Mouse (Mus musculus): ENCODE results near the gene Sox15. TPM values are rescaled to one million over a fixed set of nuclear protein-coding genes. Genes with fewer than 3 reads are reported as not detected.
"Not testable (repeated sequence)": the region's sequence is repeated elsewhere in the genome, so short reads cannot be mapped to it uniquely, and the experiment has no call there.

Gene Sox15
- polyA plus RNA-seq, 1 experiment: 0.08 TPM

- Histone ChIP-seq H3K79me3 (ENCODE audit: low read depth) (no peaks in the 10 kb centered on the region), H3K79me2 (ENCODE audit: control insufficient read depth, insufficient read depth) (no peaks in the 10 kb centered on the region), H3K4me3 (ENCODE audit: insufficient read depth, poor library complexity, severe bottlenecking) (no peak overlapping the region), H3ac (ENCODE audit: control insufficient read depth, insufficient read length, low read depth) (no peak overlapping the region), H3K36me3 (ENCODE audit: control insufficient read depth, insufficient read depth) (no peaks in the 10 kb centered on the region), H3K27me3 (ENCODE audit: control insufficient read depth, insufficient read depth, insufficient read length) (peaks cover 17% of the 10 kb centered on the region)
- TF ChIP-seq USF1 (IDR thresholded peaks at IDR 0.05; ENCODE audit: low read depth): peak; percentile 66
- TF ChIP-seq MYOG (IDR thresholded peaks at IDR 0.05; ENCODE audit: control insufficient read depth, extremely low read depth, insufficient read length): no peak
Observed at GRCm38 (mm10) chr11:69609416-69609815, 45.7 kb upstream of the Sox15 start.

- no peaks in the 10 kb centered on the region for H3K79me3 ChIP-seq (ENCODE audit: low read depth)
- H3K27me3 ChIP-seq (ENCODE audit: control insufficient read depth, insufficient read depth, insufficient read length): peaks cover 9% of the 10 kb centered on the region
- H3K36me3 ChIP-seq (ENCODE audit: control insufficient read depth, insufficient read depth): no peaks in the 10 kb centered on the region
- no peak overlapping the region for H3K4me3 ChIP-seq (ENCODE audit: insufficient read depth, poor library complexity, severe bottlenecking)
- H3ac ChIP-seq (ENCODE audit: control insufficient read depth, insufficient read length, low read depth): no peak overlapping the region
- no peaks in the 10 kb centered on the region for H3K79me2 ChIP-seq (ENCODE audit: control insufficient read depth, insufficient read depth)
- TF ChIP-seq MYOG (IDR thresholded peaks at IDR 0.05; ENCODE audit: control insufficient read depth, extremely low read depth, insufficient read length): no peak
- no peak for TF ChIP-seq CEBPB (IDR thresholded peaks at IDR 0.05; ENCODE audit: low read depth)
- no peak for TF ChIP-seq FOSL1 (IDR thresholded peaks at IDR 0.05; ENCODE audit: insufficient read depth, low read length, poor library complexity, severe bottlenecking)
- TF ChIP-seq MYOD1 (IDR thresholded peaks at IDR 0.05; ENCODE audit: control insufficient read depth, insufficient read length, low read depth): no peak
- no peak for TF ChIP-seq CTCF (IDR thresholded peaks at IDR 0.05; ENCODE audit: control insufficient read depth, insufficient read depth, insufficient read length)
- no peak for TF ChIP-seq MAX (IDR thresholded peaks at IDR 0.05)
- no peak for TF ChIP-seq USF1 (IDR thresholded peaks at IDR 0.05; ENCODE audit: low read depth)
Observed at GRCm38 (mm10) chr11:69610899-69611298, 44.2 kb upstream of the Sox15 start.

GRCm38 (mm10) chr11:69613553-69614256, 41.4 kb upstream of the Sox15 start:
- H3K4me3 ChIP-seq (ENCODE audit: insufficient read depth, poor library complexity, severe bottlenecking): no peak overlapping the region
- no peaks in the 10 kb centered on the region for H3K79me2 ChIP-seq (ENCODE audit: control insufficient read depth, insufficient read depth)
- H3K79me3 ChIP-seq (ENCODE audit: low read depth): no peaks in the 10 kb centered on the region
- H3K36me3 ChIP-seq (ENCODE audit: control insufficient read depth, insufficient read depth): no peaks in the 10 kb centered on the region
- H3K27me3 ChIP-seq (ENCODE audit: control insufficient read depth, insufficient read depth, insufficient read length): peaks cover 13% of the 10 kb centered on the region
- no peak overlapping the region for H3ac ChIP-seq (ENCODE audit: control insufficient read depth, insufficient read length, low read depth)
- TF ChIP-seq CTCF (IDR thresholded peaks at IDR 0.05; ENCODE audit: control insufficient read depth, insufficient read depth, insufficient read length): peak; percentile 51
- no peak for TF ChIP-seq MYOG (IDR thresholded peaks at IDR 0.05; ENCODE audit: control insufficient read depth, extremely low read depth, insufficient read length)

GRCm38 (mm10) chr11:69614257-69614588, 40.9 kb upstream of the Sox15 start:
- peaks cover 13% of the 10 kb centered on the region for H3K27me3 ChIP-seq (ENCODE audit: control insufficient read depth, insufficient read depth, insufficient read length)
- not testable (repeated sequence) for H3K79me3 ChIP-seq (ENCODE audit: low read depth); H3ac ChIP-seq (ENCODE audit: control insufficient read depth, insufficient read length, low read depth); H3K79me2 ChIP-seq (ENCODE audit: control insufficient read depth, insufficient read depth); H3K36me3 ChIP-seq (ENCODE audit: control insufficient read depth, insufficient read depth); H3K4me3 ChIP-seq (ENCODE audit: insufficient read depth, poor library complexity, severe bottlenecking)

GRCm38 (mm10) chr11:69616781-69617180, 38.3 kb upstream of the Sox15 start:
- H3K79me3 ChIP-seq (ENCODE audit: low read depth): no peaks in the 10 kb centered on the region
- peaks cover 7% of the 10 kb centered on the region for H3K27me3 ChIP-seq (ENCODE audit: control insufficient read depth, insufficient read depth, insufficient read length)
- H3K79me2 ChIP-seq (ENCODE audit: control insufficient read depth, insufficient read depth): no peaks in the 10 kb centered on the region
- no peak overlapping the region for H3K4me3 ChIP-seq (ENCODE audit: insufficient read depth, poor library complexity, severe bottlenecking)
- H3K36me3 ChIP-seq (ENCODE audit: control insufficient read depth, insufficient read depth): no peaks in the 10 kb centered on the region
- no peak overlapping the region for H3ac ChIP-seq (ENCODE audit: control insufficient read depth, insufficient read length, low read depth)
- TF ChIP-seq MYOD1 (IDR thresholded peaks at IDR 0.05; ENCODE audit: control insufficient read depth, insufficient read length, low read depth): no peak
- no peak for TF ChIP-seq CTCF (IDR thresholded peaks at IDR 0.05; ENCODE audit: control insufficient read depth, insufficient read depth, insufficient read length)
- TF ChIP-seq USF1 (IDR thresholded peaks at IDR 0.05; ENCODE audit: low read depth): no peak

GRCm38 (mm10) chr11:69617805-69618204, 37.3 kb upstream of the Sox15 start, which contains the start of gene Shbg:
Gene Shbg, minus strand, starts transcription at chr11:69617905.
- no peaks in the 10 kb centered on the region for H3K79me3 ChIP-seq (ENCODE audit: low read depth)
- H3ac ChIP-seq (ENCODE audit: control insufficient read depth, insufficient read length, low read depth): no peak within 1 kb of the TSS
- H3K27me3 ChIP-seq (ENCODE audit: control insufficient read depth, insufficient read depth, insufficient read length): peaks cover 7% of the 10 kb centered on the region
- no peaks in the 10 kb centered on the region for H3K36me3 ChIP-seq (ENCODE audit: control insufficient read depth, insufficient read depth)
- TF ChIP-seq MAX (IDR thresholded peaks at IDR 0.05): no peak
- TF ChIP-seq MYOD1 (IDR thresholded peaks at IDR 0.05; ENCODE audit: control insufficient read depth, insufficient read length, low read depth): no peak
- TF ChIP-seq USF1 (IDR thresholded peaks at IDR 0.05; ENCODE audit: low read depth): no peak
- no peak for TF ChIP-seq FOSL1 (IDR thresholded peaks at IDR 0.05; ENCODE audit: insufficient read depth, low read length, poor library complexity, severe bottlenecking)
- TF ChIP-seq CEBPB (IDR thresholded peaks at IDR 0.05; ENCODE audit: low read depth): no peak
- TF ChIP-seq CTCF (IDR thresholded peaks at IDR 0.05; ENCODE audit: control insufficient read depth, insufficient read depth, insufficient read length): no peak
- no peak for TF ChIP-seq MYOG (IDR thresholded peaks at IDR 0.05; ENCODE audit: control insufficient read depth, extremely low read depth, insufficient read length)
- H3K79me2 ChIP-seq (ENCODE audit: control insufficient read depth, insufficient read depth): no peaks in the 10 kb centered on the region
- no peak within 1 kb of the TSS for H3K4me3 ChIP-seq (ENCODE audit: insufficient read depth, poor library complexity, severe bottlenecking)

Data from C2C12 (cell line).